Mouse (Mus musculus): ENCODE measurements at regions not wholly inside any gene's neighbourhood (a gene's known extent, or its start where the extent isn't known, plus 50 kb on each side); places are given as distances from the start of the nearest gene placed in this dataset.

- Histone ChIP-seq H3K36me3 (ENCODE audit: control insufficient read depth, insufficient read depth, low read length) (no peaks in the 10 kb centered on the region), H3K4me3 (replicated peaks; ENCODE audit: low read depth, low read length) (no peak overlapping the region), H3K9me3 (ENCODE audit: control insufficient read depth, low read length) (no peaks in the 10 kb centered on the region), H3K4me1 (ENCODE audit: control insufficient read depth, insufficient read depth, low read length) (no peaks in the 10 kb centered on the region), H3K27me3 (ENCODE audit: control insufficient read depth, insufficient read depth, low read length) (no peaks in the 10 kb centered on the region), H3K9ac (replicated peaks; ENCODE audit: low read length) (no peak overlapping the region), H3K27ac (replicated peaks; ENCODE audit: low read depth, low read length) (no peak overlapping the region), H3K4me2 (ENCODE audit: low read length) (no peak overlapping the region)
- 48% methylated on average over 1 of the region's 1 CpGs for WGBS
- DNase-seq (no peak), ATAC-seq (ENCODE audit: low FRiP score, low TSS enrichment) (no peak)
These were observed 150.8 kb upstream of the Nr3c2 start for GRCm38 (mm10) chr8:76748471-76748870.

GRCm38 (mm10) chr8:76750286-76750685 lies 149.0 kb upstream of the Nr3c2 start:
- ATAC-seq (ENCODE audit: low FRiP score, low TSS enrichment) (no peak), DNase-seq (no peak)
- H3K4me2 ChIP-seq (ENCODE audit: low read length) = no peak overlapping the region
- H3K4me1 ChIP-seq (ENCODE audit: control insufficient read depth, insufficient read depth, low read length) = no peaks in the 10 kb centered on the region
- H3K27me3 ChIP-seq (ENCODE audit: control insufficient read depth, insufficient read depth, low read length) = no peaks in the 10 kb centered on the region
- no peak overlapping the region for H3K9ac ChIP-seq (replicated peaks; ENCODE audit: low read length)
- H3K27ac ChIP-seq (replicated peaks; ENCODE audit: low read depth, low read length) = no peak overlapping the region
- H3K9me3 ChIP-seq (ENCODE audit: control insufficient read depth, low read length) = no peaks in the 10 kb centered on the region
- no peaks in the 10 kb centered on the region for H3K36me3 ChIP-seq (ENCODE audit: control insufficient read depth, insufficient read depth, low read length)
- 92% methylated on average over 4 of the region's 4 CpGs for WGBS
- no peak overlapping the region for H3K4me3 ChIP-seq (replicated peaks; ENCODE audit: low read depth, low read length)

GRCm38 (mm10) chr8:76754166-76754565 lies 145.1 kb upstream of the Nr3c2 start:
- Histone ChIP-seq H3K4me2 (ENCODE audit: low read length) (no peak overlapping the region), H3K9ac (replicated peaks; ENCODE audit: low read length) (no peak overlapping the region), H3K27me3 (ENCODE audit: control insufficient read depth, insufficient read depth, low read length) (no peaks in the 10 kb centered on the region), H3K36me3 (ENCODE audit: control insufficient read depth, insufficient read depth, low read length) (no peaks in the 10 kb centered on the region), H3K27ac (replicated peaks; ENCODE audit: low read depth, low read length) (no peak overlapping the region), H3K4me1 (ENCODE audit: control insufficient read depth, insufficient read depth, low read length) (no peaks in the 10 kb centered on the region), H3K9me3 (ENCODE audit: control insufficient read depth, low read length) (no peaks in the 10 kb centered on the region), H3K4me3 (replicated peaks; ENCODE audit: low read depth, low read length) (no peak overlapping the region)
- ATAC-seq (ENCODE audit: low FRiP score, low TSS enrichment) (no peak), DNase-seq (no peak)
- 74% methylated on average over 3 of the region's 3 CpGs for WGBS

- Histone ChIP-seq H3K4me3 (replicated peaks; ENCODE audit: low read depth, low read length) (no peak overlapping the region), H3K9me3 (ENCODE audit: control insufficient read depth, low read length) (no peaks in the 10 kb centered on the region), H3K36me3 (ENCODE audit: control insufficient read depth, insufficient read depth, low read length) (no peaks in the 10 kb centered on the region), H3K4me2 (ENCODE audit: low read length) (no peak overlapping the region), H3K4me1 (ENCODE audit: control insufficient read depth, insufficient read depth, low read length) (no peaks in the 10 kb centered on the region), H3K27me3 (ENCODE audit: control insufficient read depth, insufficient read depth, low read length) (no peaks in the 10 kb centered on the region), H3K27ac (replicated peaks; ENCODE audit: low read depth, low read length) (no peak overlapping the region), H3K9ac (replicated peaks; ENCODE audit: low read length) (no peak overlapping the region)
- ATAC-seq (ENCODE audit: low FRiP score, low TSS enrichment) (no peak), DNase-seq (no peak)
- 79% methylated on average over 3 of the region's 3 CpGs for WGBS
These were observed 135.0 kb upstream of the Nr3c2 start for GRCm38 (mm10) chr8:76764201-76764600.

GRCm38 (mm10) chr8:76768302-76768701 lies 130.9 kb upstream of the Nr3c2 start:
- H3K36me3 ChIP-seq (ENCODE audit: control insufficient read depth, insufficient read depth, low read length) = no peaks in the 10 kb centered on the region
- H3K9me3 ChIP-seq (ENCODE audit: control insufficient read depth, low read length) = no peaks in the 10 kb centered on the region
- H3K9ac ChIP-seq (replicated peaks; ENCODE audit: low read length) = no peak overlapping the region
- DNase-seq (no peak), ATAC-seq (ENCODE audit: low FRiP score, low TSS enrichment) (no peak)
- H3K4me2 ChIP-seq (ENCODE audit: low read length) = no peak overlapping the region
- no peaks in the 10 kb centered on the region for H3K27me3 ChIP-seq (ENCODE audit: control insufficient read depth, insufficient read depth, low read length)
- WGBS = 86% methylated on average over 5 of the region's 5 CpGs
- no peak overlapping the region for H3K27ac ChIP-seq (replicated peaks; ENCODE audit: low read depth, low read length)
- no peak overlapping the region for H3K4me3 ChIP-seq (replicated peaks; ENCODE audit: low read depth, low read length)
- no peaks in the 10 kb centered on the region for H3K4me1 ChIP-seq (ENCODE audit: control insufficient read depth, insufficient read depth, low read length)

- Histone ChIP-seq H3K36me3 (ENCODE audit: control insufficient read depth, insufficient read depth, low read length) (no peaks in the 10 kb centered on the region), H3K4me1 (ENCODE audit: control insufficient read depth, insufficient read depth, low read length) (no peaks in the 10 kb centered on the region), H3K4me2 (ENCODE audit: low read length) (no peak overlapping the region), H3K9me3 (ENCODE audit: control insufficient read depth, low read length) (no peaks in the 10 kb centered on the region), H3K27me3 (ENCODE audit: control insufficient read depth, insufficient read depth, low read length) (no peaks in the 10 kb centered on the region), H3K9ac (replicated peaks; ENCODE audit: low read length) (no peak overlapping the region), H3K27ac (replicated peaks; ENCODE audit: low read depth, low read length) (no peak overlapping the region), H3K4me3 (replicated peaks; ENCODE audit: low read depth, low read length) (no peak overlapping the region)
- 86% methylated on average over 1 of the region's 1 CpGs for WGBS
- no peak for ATAC-seq (ENCODE audit: low FRiP score, low TSS enrichment)
- no peak for DNase-seq
These were observed 111.5 kb upstream of the Nr3c2 start for GRCm38 (mm10) chr8:76787744-76788143.

- Histone ChIP-seq H3K9me3 (ENCODE audit: control insufficient read depth, low read length) (no peaks in the 10 kb centered on the region), H3K27ac (replicated peaks; ENCODE audit: low read depth, low read length) (no peak overlapping the region), H3K4me1 (ENCODE audit: control insufficient read depth, insufficient read depth, low read length) (no peaks in the 10 kb centered on the region), H3K4me3 (replicated peaks; ENCODE audit: low read depth, low read length) (no peak overlapping the region), H3K27me3 (ENCODE audit: control insufficient read depth, insufficient read depth, low read length) (no peaks in the 10 kb centered on the region), H3K9ac (replicated peaks; ENCODE audit: low read length) (no peak overlapping the region), H3K4me2 (ENCODE audit: low read length) (no peak overlapping the region), H3K36me3 (ENCODE audit: control insufficient read depth, insufficient read depth, low read length) (no peaks in the 10 kb centered on the region)
- DNase-seq = no peak
- 0 out of 2 replicates have a peak, but pooled peaks have one; percentile 37 for ATAC-seq (ENCODE audit: low FRiP score, low TSS enrichment)
- WGBS = 85% methylated on average over 3 of the region's 3 CpGs
These were observed 105.4 kb upstream of the Nr3c2 start for GRCm38 (mm10) chr8:76793891-76794290.

- ATAC-seq (ENCODE audit: low FRiP score, low TSS enrichment) = no peak
- H3K36me3 ChIP-seq (ENCODE audit: control insufficient read depth, insufficient read depth, low read length) = no peaks in the 10 kb centered on the region
- no peaks in the 10 kb centered on the region for H3K9me3 ChIP-seq (ENCODE audit: control insufficient read depth, low read length)
- H3K4me3 ChIP-seq (replicated peaks; ENCODE audit: low read depth, low read length) = no peak overlapping the region
- no peaks in the 10 kb centered on the region for H3K27me3 ChIP-seq (ENCODE audit: control insufficient read depth, insufficient read depth, low read length)
- no peak overlapping the region for H3K9ac ChIP-seq (replicated peaks; ENCODE audit: low read length)
- H3K27ac ChIP-seq (replicated peaks; ENCODE audit: low read depth, low read length) = no peak overlapping the region
- no peak for DNase-seq
- H3K4me1 ChIP-seq (ENCODE audit: control insufficient read depth, insufficient read depth, low read length) = no peaks in the 10 kb centered on the region
- no peak overlapping the region for H3K4me2 ChIP-seq (ENCODE audit: low read length)
These were observed 99.2 kb upstream of the Nr3c2 start for GRCm38 (mm10) chr8:76799998-76800397.

GRCm38 (mm10) chr8:76823456-76823855 lies 75.8 kb upstream of the Nr3c2 start:
- DNase-seq (no peak), ATAC-seq (ENCODE audit: low FRiP score, low TSS enrichment) (no peak)
- Histone ChIP-seq H3K4me1 (ENCODE audit: control insufficient read depth, insufficient read depth, low read length) (no peaks in the 10 kb centered on the region), H3K36me3 (ENCODE audit: control insufficient read depth, insufficient read depth, low read length) (no peaks in the 10 kb centered on the region), H3K9me3 (ENCODE audit: control insufficient read depth, low read length) (no peaks in the 10 kb centered on the region), H3K4me2 (ENCODE audit: low read length) (no peak overlapping the region), H3K27ac (replicated peaks; ENCODE audit: low read depth, low read length) (no peak overlapping the region), H3K4me3 (replicated peaks; ENCODE audit: low read depth, low read length) (no peak overlapping the region), H3K9ac (replicated peaks; ENCODE audit: low read length) (no peak overlapping the region), H3K27me3 (ENCODE audit: control insufficient read depth, insufficient read depth, low read length) (no peaks in the 10 kb centered on the region)
- WGBS = 86% methylated on average over 2 of the region's 2 CpGs
